11 mouse cellular contexts compared by ENCODE assay signal in genomic region chr14:35167451-35167850, GRCm38 (mm10).
A peak's percentile ranks its signal among the peaks of the same experiment; 100 is the strongest.
DNase-seq lines count a peak whose midpoint lies in the region; ATAC-seq and TF ChIP-seq lines count a peak whose summit lies in the region.
"Had no signal": no experiment of that assay in that cellular context is flagged by ENCODE, and none has a peak within 500 bp of the region (broad histone marks: within the 10 kb centered on the region; RNA-seq: fewer than 3 reads in every experiment).

No protein-coding gene starts in this region.

- no peaks in the 10 kb centered on the region for H3K9me3 ChIP-seq in hindbrain, embryonic 13.5 days
- no peaks in the 10 kb centered on the region for H3K9me3 ChIP-seq in hindbrain, embryonic 11.5 days (ENCODE audit: control insufficient read depth, low read length)
- no peaks in the 10 kb centered on the region for H3K9me3 ChIP-seq in lung, embryonic 16.5 days (ENCODE audit: control insufficient read depth, low read length)
- H3K9me3 ChIP-seq: limb, embryonic 15.5 days had no signal

- no peak for DNase-seq in hindbrain, embryonic 11.5 days (ENCODE audit: low spot score)
- DNase-seq in lung, postnatal 25 days (ENCODE audit: low spot score): no peak
- peak; percentile 44 for DNase-seq in brain, embryonic 14.5 days (ENCODE audit: low read depth)
- DNase-seq in kidney, adult 9 months: peak; percentile 85
- DNase-seq in urinary bladder, postnatal 14 days (ENCODE audit: low spot score): no peak
- no peak for DNase-seq in spleen, postnatal 36 days (ENCODE audit: low spot score in 2 of 2)
- DNase-seq: adrenal gland, postnatal 25 days; right cerebral cortex, adult 18-20 months had no signal

- ATAC-seq in hindbrain, embryonic 13.5 days (ENCODE audit: low FRiP score): peak; percentile 43; the same call in 1 of the 2 replicates
- no peak for ATAC-seq in hindbrain, embryonic 11.5 days (ENCODE audit: low FRiP score)
- peak; percentile 79 for ATAC-seq in lung, embryonic 16.5 days (ENCODE audit: low read depth)

- H3K27me3 ChIP-seq in hindbrain, embryonic 13.5 days: no peaks in the 10 kb centered on the region
- H3K27me3 ChIP-seq in hindbrain, embryonic 11.5 days (ENCODE audit: control insufficient read depth, insufficient read depth, low read length): no peaks in the 10 kb centered on the region
- no peaks in the 10 kb centered on the region for H3K27me3 ChIP-seq in lung, embryonic 16.5 days (ENCODE audit: control insufficient read depth, insufficient read depth, low read depth, low read length)
- H3K27me3 ChIP-seq: limb, embryonic 15.5 days had no signal

- no peak overlapping the region for H3K4me2 ChIP-seq in hindbrain, embryonic 13.5 days
- H3K4me2 ChIP-seq in hindbrain, embryonic 11.5 days (replicated peaks; ENCODE audit: low read depth, low read length): no peak overlapping the region
- no peak overlapping the region for H3K4me2 ChIP-seq in lung, embryonic 16.5 days (ENCODE audit: low read depth, low read length)
- H3K4me2 ChIP-seq: limb, embryonic 15.5 days had no signal

- H3K4me1 ChIP-seq in hindbrain, embryonic 13.5 days (replicated peaks): no peaks in the 10 kb centered on the region
- no peaks in the 10 kb centered on the region for H3K4me1 ChIP-seq in hindbrain, embryonic 11.5 days (replicated peaks; ENCODE audit: control insufficient read depth, insufficient read depth, low read length)
- H3K4me1 ChIP-seq in lung, embryonic 16.5 days (replicated peaks; ENCODE audit: control insufficient read depth, insufficient read depth, low read length): no peaks in the 10 kb centered on the region
- H3K4me1 ChIP-seq: limb, embryonic 15.5 days had no signal

- no peak overlapping the region for H3K4me3 ChIP-seq in hindbrain, embryonic 13.5 days
- H3K4me3 ChIP-seq in hindbrain, embryonic 11.5 days (ENCODE audit: low read depth, low read length): no peak overlapping the region
- H3K4me3 ChIP-seq in lung, embryonic 16.5 days (ENCODE audit: low read length): no peak overlapping the region
- H3K4me3 ChIP-seq: limb, embryonic 15.5 days had no signal

- H3K9ac ChIP-seq in hindbrain, embryonic 13.5 days: no peak overlapping the region
- H3K9ac ChIP-seq in hindbrain, embryonic 11.5 days (ENCODE audit: low read depth, low read length): no peak overlapping the region
- H3K9ac ChIP-seq in lung, embryonic 16.5 days (ENCODE audit: low read length): no peak overlapping the region
- H3K9ac ChIP-seq: limb, embryonic 15.5 days had no signal

- no peak for TF ChIP-seq CTCF in brain, embryonic 14.5 days (IDR thresholded peaks at IDR 0.05; ENCODE audit: borderline replicate concordance, extremely low read depth, insufficient read depth, insufficient read length)

- H3K27ac ChIP-seq in hindbrain, embryonic 13.5 days: no peak overlapping the region
- no peak overlapping the region for H3K27ac ChIP-seq in hindbrain, embryonic 11.5 days (ENCODE audit: low read depth, low read length)
- no peak overlapping the region for H3K27ac ChIP-seq in lung, embryonic 16.5 days (ENCODE audit: low read length)
- H3K27ac ChIP-seq: limb, embryonic 15.5 days had no signal

- H3K36me3 ChIP-seq in hindbrain, embryonic 13.5 days: no peaks in the 10 kb centered on the region
- H3K36me3 ChIP-seq in hindbrain, embryonic 11.5 days (ENCODE audit: control insufficient read depth, insufficient read depth, low read length): no peaks in the 10 kb centered on the region
- H3K36me3 ChIP-seq in lung, embryonic 16.5 days (ENCODE audit: control insufficient read depth, insufficient read depth, low read length): no peaks in the 10 kb centered on the region
- H3K36me3 ChIP-seq: limb, embryonic 15.5 days had no signal

- no peak for TF ChIP-seq POLR2A in brain, embryonic 14.5 days (IDR thresholded peaks at IDR 0.05; ENCODE audit: borderline replicate concordance, extremely low read depth, insufficient read depth, insufficient read length, poor library complexity, severe bottlenecking)

- 93% methylated on average over 2 of the region's 2 CpGs for WGBS in hindbrain, embryonic 13.5 days
- 84% methylated on average over 2 of the region's 2 CpGs for WGBS in hindbrain, embryonic 11.5 days
- 33% methylated on average over 2 of the region's 2 CpGs for WGBS in lung, embryonic 16.5 days

Comparison
In these comparisons a context has a peak if more than half of its experiments do, and no peak if none do; other contexts are left out.
1. DNase-seq: peak in brain, embryonic 14.5 days (single experiment) and kidney, adult 9 months (single experiment); none in hindbrain, embryonic 11.5 days (single experiment), lung, postnatal 25 days (single experiment), urinary bladder, postnatal 14 days (single experiment) and spleen, postnatal 36 days (0 of 2).